Mouse (Mus musculus): ENCODE results near the gene Wdr26. TPM values are rescaled to one million over a fixed set of nuclear protein-coding genes. Genes with fewer than 3 reads are reported as not detected.
A peak's percentile ranks its signal among the peaks of the same experiment; 100 is the strongest.

Gene Wdr26
- polyA plus RNA-seq, 1 experiment from 2014 or later, result 32.0 TPM

- ATAC-seq, result peak; percentile 49
- Histone ChIP-seq H3K4me3 (replicated peaks; ENCODE audit: low read length) (peak overlapping the region; percentile 90), H3K9ac (replicated peaks; ENCODE audit: low read depth, low read length) (peak overlapping the region; percentile 95), H3K9me3 (ENCODE audit: control insufficient read depth, low read length) (no peaks in the 10 kb centered on the region), H3K4me1 (replicated peaks; ENCODE audit: control insufficient read depth, insufficient read depth, low read length) (peaks cover 24% of the 10 kb centered on the region), H3K4me2 (ENCODE audit: low read length) (peak overlapping the region; percentile 74), H3K27ac (ENCODE audit: low read length) (peak overlapping the region; percentile 88), H3K36me3 (ENCODE audit: control insufficient read depth, insufficient read depth) (peaks cover 5% of the 10 kb centered on the region), H3K27me3 (replicated peaks; ENCODE audit: control insufficient read depth, insufficient read depth, low read length) (no peaks in the 10 kb centered on the region)
- WGBS, result 0% methylated on average over 6 of the region's 72 CpGs
Observed at GRCm38 (mm10) chr1:181211403-181211919, 340 bp downstream of the Wdr26 start.

GRCm38 (mm10) chr1:181210601-181211402 lies 999 bp downstream of the Wdr26 start:
- Histone ChIP-seq H3K9me3 (ENCODE audit: control insufficient read depth, low read length) (no peaks in the 10 kb centered on the region), H3K4me3 (replicated peaks; ENCODE audit: low read length) (peak overlapping the region; percentile 90), H3K9ac (replicated peaks; ENCODE audit: low read depth, low read length) (peak overlapping the region; percentile 95), H3K4me2 (ENCODE audit: low read length) (peak overlapping the region; percentile 74), H3K27ac (ENCODE audit: low read length) (peak overlapping the region; percentile 88), H3K4me1 (replicated peaks; ENCODE audit: control insufficient read depth, insufficient read depth, low read length) (peaks cover 24% of the 10 kb centered on the region), H3K36me3 (ENCODE audit: control insufficient read depth, insufficient read depth) (peaks cover 9% of the 10 kb centered on the region), H3K27me3 (replicated peaks; ENCODE audit: control insufficient read depth, insufficient read depth, low read length) (no peaks in the 10 kb centered on the region)
- WGBS, result under 1% methylated on average over 53 of the region's 56 CpGs
- ATAC-seq, result peak; percentile 37

GRCm38 (mm10) chr1:181210147-181210546 lies 1.7 kb downstream of the Wdr26 start:
- WGBS, result 12% methylated on average over 4 of the region's 4 CpGs
- Histone ChIP-seq H3K4me1 (replicated peaks; ENCODE audit: control insufficient read depth, insufficient read depth, low read length) (peaks cover 24% of the 10 kb centered on the region), H3K9ac (replicated peaks; ENCODE audit: low read depth, low read length) (peak overlapping the region; percentile 95), H3K4me2 (ENCODE audit: low read length) (peak overlapping the region; percentile 74), H3K4me3 (replicated peaks; ENCODE audit: low read length) (peak overlapping the region; percentile 90), H3K9me3 (ENCODE audit: control insufficient read depth, low read length) (no peaks in the 10 kb centered on the region), H3K27me3 (replicated peaks; ENCODE audit: control insufficient read depth, insufficient read depth, low read length) (no peaks in the 10 kb centered on the region), H3K27ac (ENCODE audit: low read length) (no peak overlapping the region), H3K36me3 (ENCODE audit: control insufficient read depth, insufficient read depth) (peaks cover 9% of the 10 kb centered on the region)
- ATAC-seq, result no peak

GRCm38 (mm10) chr1:181199446-181199845 lies 12.4 kb downstream of the Wdr26 start:
- Histone ChIP-seq H3K9ac (replicated peaks; ENCODE audit: low read depth, low read length) (no peak overlapping the region), H3K4me1 (replicated peaks; ENCODE audit: control insufficient read depth, insufficient read depth, low read length) (no peaks in the 10 kb centered on the region), H3K27ac (ENCODE audit: low read length) (no peak overlapping the region), H3K27me3 (replicated peaks; ENCODE audit: control insufficient read depth, insufficient read depth, low read length) (no peaks in the 10 kb centered on the region), H3K36me3 (ENCODE audit: control insufficient read depth, insufficient read depth) (peaks cover 51% of the 10 kb centered on the region), H3K4me2 (ENCODE audit: low read length) (no peak overlapping the region), H3K9me3 (ENCODE audit: control insufficient read depth, low read length) (no peaks in the 10 kb centered on the region), H3K4me3 (replicated peaks; ENCODE audit: low read length) (no peak overlapping the region)
- 93% methylated on average over 4 of the region's 4 CpGs for WGBS
- no peak for ATAC-seq

- 88% methylated on average over 4 of the region's 4 CpGs for WGBS
- Histone ChIP-seq H3K36me3 (ENCODE audit: control insufficient read depth, insufficient read depth) (peaks cover 49% of the 10 kb centered on the region), H3K4me2 (ENCODE audit: low read length) (no peak overlapping the region)
Observed at GRCm38 (mm10) chr1:181188925-181189324, 22.9 kb downstream of the Wdr26 start.

GRCm38 (mm10) chr1:181170210-181170609 lies 41.6 kb downstream of the Wdr26 start:
- H3K9me3 ChIP-seq (ENCODE audit: control insufficient read depth, low read length), result no peaks in the 10 kb centered on the region
- no peak overlapping the region for H3K9ac ChIP-seq (replicated peaks; ENCODE audit: low read depth, low read length)
- H3K36me3 ChIP-seq (ENCODE audit: control insufficient read depth, insufficient read depth), result peaks cover 9% of the 10 kb centered on the region
- no peaks in the 10 kb centered on the region for H3K4me1 ChIP-seq (replicated peaks; ENCODE audit: control insufficient read depth, insufficient read depth, low read length)
- 88% methylated on average over 8 of the region's 8 CpGs for WGBS
- no peak overlapping the region for H3K4me2 ChIP-seq (ENCODE audit: low read length)
- H3K4me3 ChIP-seq (replicated peaks; ENCODE audit: low read length), result no peak overlapping the region
- no peak overlapping the region for H3K27ac ChIP-seq (ENCODE audit: low read length)
- no peaks in the 10 kb centered on the region for H3K27me3 ChIP-seq (replicated peaks; ENCODE audit: control insufficient read depth, insufficient read depth, low read length)
- no peak for ATAC-seq

More at GRCm38 (mm10) chr1:181188925-181189324, 22.9 kb downstream of the Wdr26 start:
- no peak overlapping the region for H3K4me3 ChIP-seq (replicated peaks; ENCODE audit: low read length)
- H3K27ac ChIP-seq (ENCODE audit: low read length), result no peak overlapping the region
- no peak for ATAC-seq
- no peaks in the 10 kb centered on the region for H3K9me3 ChIP-seq (ENCODE audit: control insufficient read depth, low read length)
- H3K4me1 ChIP-seq (replicated peaks; ENCODE audit: control insufficient read depth, insufficient read depth, low read length), result no peaks in the 10 kb centered on the region
- H3K27me3 ChIP-seq (replicated peaks; ENCODE audit: control insufficient read depth, insufficient read depth, low read length), result no peaks in the 10 kb centered on the region
- H3K9ac ChIP-seq (replicated peaks; ENCODE audit: low read depth, low read length), result no peak overlapping the region

GRCm38 (mm10) chr1:181168377-181168776 lies 43.4 kb downstream of the Wdr26 start:
- Histone ChIP-seq H3K9me3 (ENCODE audit: control insufficient read depth, low read length) (no peaks in the 10 kb centered on the region), H3K4me3 (replicated peaks; ENCODE audit: low read length) (no peak overlapping the region), H3K27me3 (replicated peaks; ENCODE audit: control insufficient read depth, insufficient read depth, low read length) (no peaks in the 10 kb centered on the region), H3K9ac (replicated peaks; ENCODE audit: low read depth, low read length) (no peak overlapping the region), H3K27ac (ENCODE audit: low read length) (no peak overlapping the region), H3K4me2 (ENCODE audit: low read length) (no peak overlapping the region), H3K36me3 (ENCODE audit: control insufficient read depth, insufficient read depth) (peaks cover 16% of the 10 kb centered on the region), H3K4me1 (replicated peaks; ENCODE audit: control insufficient read depth, insufficient read depth, low read length) (no peaks in the 10 kb centered on the region)
- ATAC-seq, result no peak
- 92% methylated on average over 3 of the region's 3 CpGs for whole genome bisulfite sequencing

GRCm38 (mm10) chr1:181167816-181168215 lies 44.0 kb downstream of the Wdr26 start:
- Histone ChIP-seq H3K27ac (ENCODE audit: low read length) (no peak overlapping the region), H3K4me1 (replicated peaks; ENCODE audit: control insufficient read depth, insufficient read depth, low read length) (no peaks in the 10 kb centered on the region), H3K9me3 (ENCODE audit: control insufficient read depth, low read length) (no peaks in the 10 kb centered on the region), H3K27me3 (replicated peaks; ENCODE audit: control insufficient read depth, insufficient read depth, low read length) (no peaks in the 10 kb centered on the region), H3K36me3 (ENCODE audit: control insufficient read depth, insufficient read depth) (peaks cover 21% of the 10 kb centered on the region), H3K4me3 (replicated peaks; ENCODE audit: low read length) (no peak overlapping the region), H3K9ac (replicated peaks; ENCODE audit: low read depth, low read length) (no peak overlapping the region), H3K4me2 (ENCODE audit: low read length) (no peak overlapping the region)
- WGBS, result 77% methylated on average over 2 of the region's 2 CpGs
- no peak for ATAC-seq

GRCm38 (mm10) chr1:181151541-181151940 lies 60.3 kb downstream of the Wdr26 start:
- peaks cover 14% of the 10 kb centered on the region for H3K4me1 ChIP-seq (replicated peaks; ENCODE audit: control insufficient read depth, insufficient read depth, low read length)
- peak overlapping the region; percentile 92 for H3K9ac ChIP-seq (replicated peaks; ENCODE audit: low read depth, low read length)
- H3K36me3 ChIP-seq (ENCODE audit: control insufficient read depth, insufficient read depth), result no peaks in the 10 kb centered on the region; the same call in 1 of the 2 replicates
- no peaks in the 10 kb centered on the region for H3K27me3 ChIP-seq (replicated peaks; ENCODE audit: control insufficient read depth, insufficient read depth, low read length)
- H3K4me3 ChIP-seq (replicated peaks; ENCODE audit: low read length), result peak overlapping the region; percentile 84
- no peak overlapping the region for H3K27ac ChIP-seq (ENCODE audit: low read length)
- ATAC-seq, result no peak
- H3K9me3 ChIP-seq (ENCODE audit: control insufficient read depth, low read length), result no peaks in the 10 kb centered on the region
- 35% methylated on average over 5 of the region's 5 CpGs for WGBS
- H3K4me2 ChIP-seq (ENCODE audit: low read length), result peak overlapping the region; percentile 74

Data from forebrain, embryonic 16.5 days (tissue).